Mouse (Mus musculus) CH12.LX (cell line): ENCODE results near the gene Klhl18.

Source experiments
- BHLHE40 ChIP-seq: IDR thresholded peaks from 2 replicates; pipeline ENCODE4 v1.6.1; 2011; ENCODE audit warnings: mild to moderate bottlenecking, low read depth, low read length, improper control_type of control experiment
- CHD1 ChIP-seq: IDR thresholded peaks from 2 replicates; pipeline ENCODE4 v1.6.1; 2012; ENCODE audit warnings: low read depth, low read length, improper control_type of control experiment, inconsistent platforms
- CTCF ChIP-seq, 2 experiments: IDR thresholded peaks in 1 of 2; conservative IDR thresholded peaks in 1 of 2; 2 replicates each; pipeline ENCODE4 v1.5.1; 2011 to 2012; ENCODE audit warnings: low read depth in 2 of 2, low read length in 2 of 2, improper control_type of control experiment in 1 of 2, inconsistent platforms in 1 of 2, mild to moderate bottlenecking in 1 of 2, moderate library complexity in 1 of 2
- EP300 ChIP-seq: IDR thresholded peaks from 2 replicates; pipeline ENCODE4 v1.6.1; 2011; ENCODE audit warnings: low read length, improper control_type of control experiment
- MAZ ChIP-seq: IDR thresholded peaks from 2 replicates; pipeline ENCODE4 v1.6.1; 2012; ENCODE audit warnings: low read depth, mild to moderate bottlenecking, inconsistent platforms, low read length, improper control_type of control experiment, moderate library complexity
- MEF2A ChIP-seq: IDR thresholded peaks from 2 replicates; pipeline ENCODE4 v1.6.1; 2014; ENCODE audit warnings: low read depth, mild to moderate bottlenecking, inconsistent platforms, low read length, improper control_type of control experiment, borderline replicate concordance
- MXI1 ChIP-seq: IDR thresholded peaks from 2 replicates; pipeline ENCODE4 v1.6.1; 2011; ENCODE audit warnings: mild to moderate bottlenecking, low read depth, low read length, improper control_type of control experiment
- POLR2A ChIP-seq: IDR thresholded peaks from 2 replicates; pipeline ENCODE4 v1.6.1; 2011; ENCODE audit warnings: low read depth, mild to moderate bottlenecking, improper control_type of control experiment, low read length
- RAD21 ChIP-seq: IDR thresholded peaks from 2 replicates; pipeline ENCODE4 v1.6.1; 2011; ENCODE audit warnings: low read depth, mild to moderate bottlenecking, low read length, improper control_type of control experiment, moderate library complexity
- SMC3 ChIP-seq: IDR thresholded peaks from 2 replicates; pipeline ENCODE4 v1.6.1; 2011; ENCODE audit warnings: low read depth, low read length, improper control_type of control experiment
- TBP ChIP-seq: conservative IDR thresholded peaks from 2 replicates; pipeline ENCODE4 v1.6.1; 2011; ENCODE audit warnings: low read depth, low read length, improper control_type of control experiment
- ZC3H11A ChIP-seq: IDR thresholded peaks from 2 replicates; pipeline ENCODE4 v1.6.1; 2012; ENCODE audit warnings: low read depth, mild to moderate bottlenecking, inconsistent platforms, low read length, improper control_type of control experiment
- ZNF384 ChIP-seq: IDR thresholded peaks from 2 replicates; pipeline ENCODE4 v1.6.1; 2012; ENCODE audit warnings: low read depth, low read length, improper control_type of control experiment, inconsistent platforms

DNA sequence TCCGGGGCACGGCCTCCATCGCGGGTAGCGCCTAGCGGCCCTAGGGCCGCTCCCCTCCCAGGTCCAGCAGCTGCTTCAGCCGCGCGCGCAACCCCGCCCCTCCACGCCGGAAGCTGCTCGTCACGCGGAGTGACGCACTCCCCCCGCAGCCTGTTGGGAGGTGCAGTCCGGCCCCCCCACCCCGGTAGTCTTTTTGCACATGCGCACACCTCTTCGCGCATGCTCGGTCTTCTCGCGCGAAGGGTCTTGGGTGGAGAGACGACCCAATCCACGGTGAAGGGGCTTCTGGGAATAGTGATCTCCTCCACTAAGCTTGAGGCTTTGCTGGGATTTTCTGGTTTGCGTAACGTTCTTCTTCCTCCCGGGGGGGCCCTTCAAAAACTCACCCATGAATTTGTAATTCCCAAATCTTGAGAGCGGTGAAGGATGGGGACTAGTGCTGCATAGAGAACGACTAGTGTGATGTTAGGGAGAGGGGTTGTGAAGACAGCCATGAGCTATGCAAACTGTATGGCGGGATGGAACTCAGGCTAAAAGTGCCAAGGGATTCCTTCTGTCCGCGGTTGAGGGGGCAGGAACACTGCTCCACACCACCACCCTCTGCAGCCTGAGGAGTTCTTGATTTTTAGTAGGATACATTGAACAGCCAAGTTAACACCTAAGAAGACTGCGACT is 68.3 kb downstream of the Klhl18 start, which contains the start of gene Ptpn23:
- peak; percentile 95 for TF ChIP-seq POLR2A
- no peak for TF ChIP-seq ZNF384
- no peak for TF ChIP-seq CTCF (conservative IDR thresholded peaks at IDR 0.05 in 1 of 2, IDR thresholded peaks at IDR 0.05 in 1 of 2; ENCODE audit: low read depth in 2 of 2, low read length in 2 of 2)
- TF ChIP-seq RAD21 = no peak
- no peak for TF ChIP-seq EP300
- TF ChIP-seq BHLHE40 = peak; percentile 52
- TF ChIP-seq SMC3 = no peak
- no peak for TF ChIP-seq ZC3H11A
- TF ChIP-seq MEF2A = 0 out of 2 replicates have a peak, but pooled peaks have one; percentile 23
- peak; percentile 73; the same call in 1 of the 2 replicates for TF ChIP-seq TBP
- peak; percentile 97 for TF ChIP-seq MAZ
- no peak for TF ChIP-seq CHD1
- TF ChIP-seq MXI1 = peak; percentile 71
